ENCODE assay signal across 10 mouse cellular contexts in genomic region chr15:27752677-27753342, GRCm38 (mm10).
DNase-seq lines count a peak whose midpoint lies in the region; TF ChIP-seq lines count a peak whose summit lies in the region.
"Had no signal": no experiment of that assay in that cellular context is flagged by ENCODE, and none has a peak within 500 bp of the region (broad histone marks: within the 10 kb centered on the region; RNA-seq: fewer than 3 reads in every experiment).

No protein-coding gene starts in this region.

- peaks cover 12% of the 10 kb centered on the region for H3K36me3 ChIP-seq in kidney, adult 2 months (ENCODE audit: control insufficient read depth, insufficient read depth, low read length)
- H3K36me3 ChIP-seq in limb, embryonic 10.5 days: peaks cover 100% of the 10 kb centered on the region

- WGBS in kidney, adult 2 months: 39% methylated on average over 7 of the region's 7 CpGs
- WGBS in limb, embryonic 10.5 days: 89% methylated on average over 7 of the region's 7 CpGs

- no peaks in the 10 kb centered on the region for H3K9me3 ChIP-seq in limb, embryonic 10.5 days (replicated peaks)
- H3K9me3 ChIP-seq: heart, embryonic 15.5 days; liver, embryonic 15.5 days had no signal

- no peak for TF ChIP-seq CTCF in kidney, adult 2 months (conservative IDR thresholded peaks at IDR 0.05; ENCODE audit: insufficient read depth, insufficient read length, low read depth, low read length)
- TF ChIP-seq CTCF in embryonic fibroblast, embryonic 13.5 days (IDR thresholded peaks at IDR 0.05; ENCODE audit: borderline replicate concordance, insufficient read depth, low read length): no peak

- H3K4me3 ChIP-seq in kidney, adult 2 months (ENCODE audit: insufficient read depth, low read depth, low read length): no peak overlapping the region
- no peak overlapping the region for H3K4me3 ChIP-seq in embryonic fibroblast, embryonic 13.5 days (ENCODE audit: insufficient read depth, low read length)
- no peak overlapping the region for H3K4me3 ChIP-seq in limb, embryonic 10.5 days
- H3K4me3 ChIP-seq: heart, embryonic 15.5 days; liver, embryonic 15.5 days had no signal

- 0 out of 2 replicates have a peak, but pooled peaks cover 4% of the 10 kb centered on the region for H3K4me1 ChIP-seq in kidney, adult 2 months (ENCODE audit: control insufficient read depth, insufficient read depth, low read length)
- peaks cover 11% of the 10 kb centered on the region for H3K4me1 ChIP-seq in embryonic fibroblast, embryonic 13.5 days (ENCODE audit: control insufficient read depth, insufficient read depth, low read length)
- peaks cover 7% of the 10 kb centered on the region; the same call in 1 of the 2 replicates for H3K4me1 ChIP-seq in limb, embryonic 10.5 days
- H3K4me1 ChIP-seq: heart, embryonic 15.5 days; liver, embryonic 15.5 days had no signal

- DNase-seq in kidney, adult 2 months: peak; percentile 50
- DNase-seq in kidney, adult 9 months: no peak
- DNase-seq in brain, adult 2 months (ENCODE audit: low read depth, low spot score): peak; percentile 44
- DNase-seq in limb, embryonic 10.5 days (ENCODE audit: low spot score): no peak
- no peak for DNase-seq in adrenal gland, adult 2 months
- DNase-seq in urinary bladder, postnatal 4 days (ENCODE audit: low spot score in 2 of 2): no peak
- DNase-seq in layer of hippocampus, adult 11-12 months (ENCODE audit: low spot score): no peak

- H3K27me3 ChIP-seq in kidney, adult 2 months (replicated peaks; ENCODE audit: control insufficient read depth, insufficient read depth, low read length): no peaks in the 10 kb centered on the region
- H3K27me3 ChIP-seq in limb, embryonic 10.5 days (ENCODE audit: low read depth, poor library complexity, severe bottlenecking): no peaks in the 10 kb centered on the region
- H3K27me3 ChIP-seq: heart, embryonic 15.5 days; liver, embryonic 15.5 days had no signal

- no peak for TF ChIP-seq POLR2A in kidney, adult 2 months (IDR thresholded peaks at IDR 0.05; ENCODE audit: low read depth, low read length)
- TF ChIP-seq POLR2A in embryonic fibroblast, embryonic 13.5 days (IDR thresholded peaks at IDR 0.05; ENCODE audit: low read depth, low read length): no peak

- H3K27ac ChIP-seq in kidney, adult 2 months (ENCODE audit: insufficient read depth, low read depth, low read length): 0 out of 2 replicates have a peak overlapping the region, but pooled peaks have one; percentile 8
- peak overlapping the region; percentile 53 for H3K27ac ChIP-seq in embryonic fibroblast, embryonic 13.5 days (ENCODE audit: insufficient read depth, low read length)
- peak overlapping the region; percentile 4; the same call in 1 of the 2 replicates for H3K27ac ChIP-seq in limb, embryonic 10.5 days
- H3K27ac ChIP-seq: heart, embryonic 15.5 days; liver, embryonic 15.5 days had no signal

Comparison
In these comparisons a context has a peak if more than half of its experiments do, and no peak if none do; other contexts are left out.
1. DNase-seq: peak in kidney, adult 2 months (single experiment) and brain, adult 2 months (single experiment); none in kidney, adult 9 months (single experiment), limb, embryonic 10.5 days (single experiment), adrenal gland, adult 2 months (single experiment), urinary bladder, postnatal 4 days (0 of 2) and layer of hippocampus, adult 11-12 months (single experiment).
2. Peak in every context shown above with its lines, with median percentiles within 50 percentile points of each other: H3K27ac ChIP-seq.